Mouse (Mus musculus): ENCODE data around the gene Chn1.

DNA sequence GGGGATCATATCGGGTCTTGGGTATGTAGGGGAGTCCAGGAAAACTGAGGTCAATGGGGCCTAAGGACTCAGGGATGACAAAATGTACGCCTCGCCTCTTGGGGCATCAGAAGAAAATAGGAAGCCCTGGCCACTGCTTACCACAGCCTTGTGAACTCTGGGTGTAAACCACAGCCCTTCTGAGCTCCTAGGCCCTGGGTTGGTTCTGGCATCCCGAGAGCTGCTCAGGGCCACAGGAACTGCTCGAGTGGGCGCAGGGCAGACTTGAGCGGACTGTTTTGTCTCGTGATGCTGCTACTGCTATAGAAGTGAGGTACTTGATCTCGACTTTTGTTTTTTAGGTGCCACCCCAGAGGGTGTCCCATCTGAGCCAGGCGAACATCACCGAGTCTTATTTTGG is 177.4 kb downstream of the Chn1 start:
- TF ChIP-seq CTCF (IDR thresholded peaks at IDR 0.05; ENCODE audit: low read depth) (no peak), EP300 (IDR thresholded peaks at IDR 0.05; ENCODE audit: low read depth) (no peak)
